Mouse (Mus musculus): ENCODE measurements around the gene Eid1. TPM values are rescaled to one million over a fixed set of nuclear protein-coding genes. Genes with fewer than 3 reads are reported as not detected.

Eid1 gene
- 276 and 293 TPM in 2 replicates for polyA plus RNA-seq (2016; fragmentation: Nextera tagmentation; extraction: Ambion mirVana)

DNA sequence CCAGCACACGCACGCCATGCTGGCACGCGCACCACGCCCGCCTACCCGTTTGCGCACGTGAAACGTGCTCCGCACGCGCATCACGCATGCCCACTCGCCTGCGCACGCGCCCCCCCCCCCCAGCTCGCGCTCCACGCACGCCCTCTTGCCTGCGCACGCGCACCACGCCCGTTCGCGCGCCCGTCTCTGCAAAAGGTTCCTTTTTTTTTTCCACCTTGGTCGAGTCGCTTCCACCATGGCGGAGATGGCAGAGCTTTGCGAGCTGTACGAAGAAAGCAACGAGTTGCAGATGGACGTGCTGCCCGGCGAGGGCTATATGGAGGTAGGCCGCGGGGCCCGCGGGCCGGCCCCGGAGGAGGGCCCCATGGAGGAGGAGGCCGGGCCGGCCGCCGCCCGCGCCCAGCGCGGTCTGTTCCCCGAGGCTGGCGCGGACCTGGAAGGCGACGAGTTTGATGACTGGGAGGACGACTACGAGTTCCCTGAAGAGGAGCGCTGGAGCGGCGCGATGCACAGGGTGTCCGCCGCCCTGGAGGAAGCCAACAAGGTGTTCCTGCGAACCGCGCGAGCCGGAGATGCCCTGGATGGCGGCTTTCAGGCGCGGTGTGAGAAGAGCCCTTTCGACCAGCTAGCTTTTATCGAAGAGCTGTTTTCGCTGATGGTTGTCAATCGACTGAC, at the start of gene Eid1:
Eid1 (plus strand) TSS at position 139 of the 675 bp plus-strand sequence.
- peak within 1 kb of the TSS; percentile 95 for H3K27ac ChIP-seq
- H3K4me1 ChIP-seq (replicated peaks), result peaks cover 10% of the 10 kb centered on the region
- peak within 1 kb of the TSS; percentile 94 for H3K9ac ChIP-seq (replicated peaks)
- WGBS, result under 1% methylated on average over 65 of the region's 79 CpGs
- peak; percentile 89 for ATAC-seq (ENCODE audit: insufficient number of reproducible peaks, insufficient read depth, low FRiP score, low TSS enrichment, low read depth)
- H3K36me3 ChIP-seq, result peaks cover 4% of the 10 kb centered on the region; the same call in 1 of the 2 replicates
- no peaks in the 10 kb centered on the region for H3K9me3 ChIP-seq
- H3K4me3 ChIP-seq (replicated peaks), result peak within 1 kb of the TSS; percentile 79
- peak within 1 kb of the TSS; percentile 69 for H3K4me2 ChIP-seq
- H3K27me3 ChIP-seq, result no peaks in the 10 kb centered on the region

DNA sequence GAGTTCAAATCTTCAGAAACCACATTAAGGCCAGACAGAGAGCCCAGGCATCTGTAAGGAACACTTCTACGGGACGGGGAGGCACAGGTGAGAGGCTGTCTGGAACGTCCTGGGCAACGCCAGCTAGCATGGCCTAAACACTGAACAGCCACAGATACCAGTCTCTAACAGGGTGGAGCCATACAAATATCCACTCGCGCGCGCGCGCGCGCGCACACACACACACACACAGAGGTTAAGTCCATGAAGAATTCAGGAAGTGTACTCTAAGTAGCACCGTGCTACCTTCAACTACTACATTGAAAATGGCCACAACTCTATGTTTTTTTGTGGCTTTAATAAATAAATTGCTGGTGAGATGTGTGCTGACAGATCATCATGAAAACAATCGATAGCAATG, 49.7 kb upstream of the Eid1 start:
- no peak overlapping the region for H3K4me3 ChIP-seq (replicated peaks)
- peaks cover 32% of the 10 kb centered on the region for H3K4me1 ChIP-seq (replicated peaks)
- H3K9ac ChIP-seq (replicated peaks), result no peak overlapping the region
- H3K27ac ChIP-seq, result no peak overlapping the region
- H3K4me2 ChIP-seq, result peak overlapping the region; percentile 69
- H3K9me3 ChIP-seq, result no peaks in the 10 kb centered on the region
- no peaks in the 10 kb centered on the region for H3K27me3 ChIP-seq
- no peak for ATAC-seq (ENCODE audit: insufficient number of reproducible peaks, insufficient read depth, low FRiP score, low TSS enrichment, low read depth)
- peaks cover 22% of the 10 kb centered on the region for H3K36me3 ChIP-seq
- WGBS, result 94% methylated on average over 15 of the region's 15 CpGs

DNA sequence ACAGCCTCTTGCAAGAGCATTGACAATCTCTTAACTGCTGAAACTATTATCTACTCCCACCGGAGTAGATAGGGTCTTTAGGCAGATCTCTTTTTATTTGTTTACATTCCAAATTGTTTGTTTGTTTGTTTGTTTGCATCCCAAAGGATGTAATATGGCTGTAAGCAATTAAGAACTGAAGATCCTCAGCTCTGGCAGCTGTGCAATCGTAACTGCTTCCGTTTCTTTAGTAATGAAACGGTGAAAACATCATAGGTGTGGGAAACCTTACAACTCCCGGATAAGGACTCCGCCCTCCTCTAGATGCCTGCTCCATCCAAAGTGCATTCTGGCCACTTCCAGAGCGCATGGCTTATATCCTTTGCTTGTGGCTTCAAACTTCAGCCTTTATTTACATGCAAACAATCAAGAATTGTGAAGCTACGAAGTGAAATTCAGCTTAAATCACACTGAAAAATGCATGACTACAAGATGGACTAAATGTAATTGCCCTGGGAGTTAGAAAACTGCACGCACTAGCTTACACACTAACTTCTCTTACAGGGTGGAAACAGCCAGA, 48.7 kb upstream of the Eid1 start:
- H3K36me3 ChIP-seq, result peaks cover 15% of the 10 kb centered on the region
- H3K27me3 ChIP-seq, result no peaks in the 10 kb centered on the region
- peak overlapping the region; percentile 80 for H3K9ac ChIP-seq (replicated peaks)
- peak overlapping the region; percentile 79 for H3K4me3 ChIP-seq (replicated peaks)
- 8% methylated on average over 9 of the region's 9 CpGs for WGBS
- H3K4me1 ChIP-seq (replicated peaks), result peaks cover 32% of the 10 kb centered on the region
- H3K9me3 ChIP-seq, result no peaks in the 10 kb centered on the region
- peak overlapping the region; percentile 69 for H3K4me2 ChIP-seq
- no peak overlapping the region for H3K27ac ChIP-seq
- ATAC-seq (ENCODE audit: insufficient number of reproducible peaks, insufficient read depth, low FRiP score, low TSS enrichment, low read depth), result no peak

DNA sequence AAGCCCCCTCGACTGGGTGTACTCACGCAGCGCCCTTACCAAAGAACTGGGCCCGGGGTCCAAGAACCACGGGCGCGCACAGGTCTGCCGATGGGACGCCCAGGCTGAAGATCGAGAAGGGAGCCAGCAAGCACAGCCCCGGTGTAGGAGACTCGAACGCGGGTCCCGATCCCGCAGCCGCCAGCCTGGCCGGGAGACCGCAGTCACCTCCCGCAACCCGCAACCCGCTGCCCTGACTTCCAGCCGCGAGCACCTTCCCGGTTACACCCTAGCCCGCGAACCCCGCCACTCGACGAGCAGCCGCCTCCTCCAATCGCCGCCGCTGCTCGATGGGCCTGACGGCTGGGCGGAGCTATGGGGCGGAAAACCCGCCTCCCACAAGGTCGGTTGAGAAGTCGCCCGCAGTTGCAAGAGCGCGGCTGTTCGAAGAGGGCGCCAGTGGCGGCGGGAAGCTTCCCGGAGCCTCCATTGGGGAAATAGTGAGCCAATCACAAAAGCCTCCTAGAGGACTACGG, 48.0 kb upstream of the Eid1 start, which contains the start of gene Cep152:
Cep152 (minus strand) TSS at position 277 of the 515 bp plus-strand sequence.
- H3K4me3 ChIP-seq (replicated peaks), result peak within 1 kb of the TSS; percentile 79
- under 1% methylated on average over 50 of the region's 50 CpGs for WGBS
- H3K4me1 ChIP-seq (replicated peaks), result peaks cover 32% of the 10 kb centered on the region
- peak; percentile 97 for ATAC-seq (ENCODE audit: insufficient number of reproducible peaks, insufficient read depth, low FRiP score, low TSS enrichment, low read depth)
- no peak within 1 kb of the TSS for H3K27ac ChIP-seq
- H3K27me3 ChIP-seq, result no peaks in the 10 kb centered on the region
- peak within 1 kb of the TSS; percentile 80 for H3K9ac ChIP-seq (replicated peaks)
- H3K9me3 ChIP-seq, result no peaks in the 10 kb centered on the region
- H3K36me3 ChIP-seq, result peaks cover 8% of the 10 kb centered on the region; the same call in 1 of the 2 replicates
- peak within 1 kb of the TSS; percentile 69 for H3K4me2 ChIP-seq

DNA sequence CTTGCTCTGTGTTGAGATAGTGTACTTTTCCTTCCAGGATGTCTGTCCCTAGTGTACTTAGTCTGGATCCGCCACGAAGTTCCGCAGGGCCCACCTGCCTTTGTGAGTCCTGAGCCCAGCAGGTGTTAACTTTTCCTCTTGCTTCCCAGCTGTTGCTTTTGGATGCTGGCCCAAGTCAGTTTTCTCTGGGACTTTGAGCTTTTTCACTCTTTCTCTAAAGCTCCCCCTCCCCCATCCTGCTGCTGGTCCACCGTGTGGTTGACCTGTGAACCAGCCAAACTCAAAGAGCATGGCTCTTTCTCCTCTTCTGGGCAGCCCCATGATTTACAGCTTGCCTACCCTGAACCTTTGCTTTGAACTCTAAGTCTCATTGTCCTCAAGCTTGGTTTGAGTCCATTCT, 46.4 kb upstream of the Eid1 start:
- no peaks in the 10 kb centered on the region for H3K9me3 ChIP-seq
- ATAC-seq (ENCODE audit: insufficient number of reproducible peaks, insufficient read depth, low FRiP score, low TSS enrichment, low read depth), result no peak
- H3K4me1 ChIP-seq (replicated peaks), result peaks cover 18% of the 10 kb centered on the region
- H3K27me3 ChIP-seq, result no peaks in the 10 kb centered on the region
- no peak overlapping the region for H3K4me2 ChIP-seq
- H3K9ac ChIP-seq (replicated peaks), result no peak overlapping the region
- H3K27ac ChIP-seq, result no peak overlapping the region
- no peak overlapping the region for H3K4me3 ChIP-seq (replicated peaks)
- 74% methylated on average over 4 of the region's 4 CpGs for WGBS
- H3K36me3 ChIP-seq, result no peaks in the 10 kb centered on the region

DNA sequence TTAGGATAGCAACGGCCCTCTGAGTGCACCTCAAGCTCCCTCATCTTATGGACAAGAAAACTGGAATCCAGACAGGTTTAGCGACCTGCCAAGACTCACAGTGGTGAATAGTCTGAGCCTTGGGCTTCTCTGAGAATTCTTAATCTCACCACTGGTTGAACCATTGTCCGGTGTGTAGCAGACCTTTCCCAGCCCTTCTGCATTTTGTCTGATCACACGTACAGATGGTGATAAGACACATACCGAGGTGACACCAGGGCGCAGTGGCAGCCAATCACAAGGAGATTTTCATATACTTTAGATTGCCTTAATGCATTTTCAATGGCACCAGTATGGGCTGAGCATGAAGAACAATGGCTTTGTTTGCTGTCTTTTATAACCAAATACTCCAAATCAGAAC, 44.4 kb upstream of the Eid1 start:
- H3K4me1 ChIP-seq (replicated peaks), result peaks cover 8% of the 10 kb centered on the region
- H3K4me2 ChIP-seq, result no peak overlapping the region

DNA sequence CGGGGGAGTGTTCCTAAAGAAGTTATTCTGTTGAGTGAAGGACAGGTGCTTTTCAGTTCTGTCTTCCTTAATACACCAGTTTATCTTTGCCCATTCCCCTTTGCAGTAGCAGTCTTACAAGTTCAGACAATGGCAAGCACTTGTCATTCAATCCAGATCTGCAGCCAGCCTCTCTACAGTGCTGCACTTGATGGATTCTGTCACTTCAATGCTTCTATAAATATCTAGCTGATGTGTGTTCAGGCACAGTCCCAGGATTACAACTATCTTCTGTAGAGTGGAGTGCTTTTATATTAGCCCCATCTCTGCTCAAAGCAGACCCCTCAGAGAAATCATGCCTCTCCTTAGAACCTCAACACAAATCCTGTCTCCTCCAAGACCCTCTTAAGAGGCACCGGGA, 42.9 kb upstream of the Eid1 start:
- ATAC-seq (ENCODE audit: insufficient number of reproducible peaks, insufficient read depth, low FRiP score, low TSS enrichment, low read depth), result no peak
- no peaks in the 10 kb centered on the region for H3K36me3 ChIP-seq
- H3K27me3 ChIP-seq, result no peaks in the 10 kb centered on the region
- H3K9me3 ChIP-seq, result no peaks in the 10 kb centered on the region
- 94% methylated on average over 2 of the region's 2 CpGs for WGBS
- no peak overlapping the region for H3K9ac ChIP-seq (replicated peaks)
- H3K27ac ChIP-seq, result no peak overlapping the region
- H3K4me2 ChIP-seq, result no peak overlapping the region
- H3K4me1 ChIP-seq (replicated peaks), result no peaks in the 10 kb centered on the region
- no peak overlapping the region for H3K4me3 ChIP-seq (replicated peaks)

More for the DNA sequence above, 44.4 kb upstream of the Eid1 start:
- Histone ChIP-seq H3K9ac (replicated peaks) (no peak overlapping the region), H3K27me3 (no peaks in the 10 kb centered on the region), H3K36me3 (no peaks in the 10 kb centered on the region), H3K4me3 (replicated peaks) (no peak overlapping the region), H3K27ac (no peak overlapping the region), H3K9me3 (no peaks in the 10 kb centered on the region)
- WGBS, result 84% methylated on average over 6 of the region's 6 CpGs
- no peak for ATAC-seq (ENCODE audit: insufficient number of reproducible peaks, insufficient read depth, low FRiP score, low TSS enrichment, low read depth)

DNA sequence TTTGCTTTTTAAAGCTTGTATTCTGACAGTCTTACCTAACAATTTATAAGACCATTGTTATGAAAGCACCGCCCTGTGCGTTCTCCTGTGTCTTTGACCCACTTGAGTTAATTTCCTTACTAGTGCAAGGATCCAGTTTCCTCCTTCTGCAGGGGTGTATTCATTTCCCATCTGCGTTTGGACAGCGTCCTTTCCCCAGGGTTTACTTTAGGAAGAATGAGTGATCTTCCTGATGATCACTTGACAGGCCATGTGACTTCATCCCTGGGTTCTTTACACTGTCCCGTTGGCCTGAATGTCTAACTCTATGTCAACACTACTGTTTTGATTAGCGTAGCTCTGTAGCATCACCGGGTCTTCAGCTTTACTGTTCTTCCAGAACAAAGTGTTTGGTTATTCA, 35.6 kb upstream of the Eid1 start:
- Histone ChIP-seq H3K9me3 (no peaks in the 10 kb centered on the region), H3K4me3 (replicated peaks) (no peak overlapping the region), H3K4me2 (no peak overlapping the region), H3K27ac (no peak overlapping the region), H3K36me3 (no peaks in the 10 kb centered on the region), H3K4me1 (replicated peaks) (no peaks in the 10 kb centered on the region), H3K9ac (replicated peaks) (no peak overlapping the region), H3K27me3 (no peaks in the 10 kb centered on the region)
- no peak for ATAC-seq (ENCODE audit: insufficient number of reproducible peaks, insufficient read depth, low FRiP score, low TSS enrichment, low read depth)
- WGBS, result 85% methylated on average over 7 of the region's 7 CpGs

DNA sequence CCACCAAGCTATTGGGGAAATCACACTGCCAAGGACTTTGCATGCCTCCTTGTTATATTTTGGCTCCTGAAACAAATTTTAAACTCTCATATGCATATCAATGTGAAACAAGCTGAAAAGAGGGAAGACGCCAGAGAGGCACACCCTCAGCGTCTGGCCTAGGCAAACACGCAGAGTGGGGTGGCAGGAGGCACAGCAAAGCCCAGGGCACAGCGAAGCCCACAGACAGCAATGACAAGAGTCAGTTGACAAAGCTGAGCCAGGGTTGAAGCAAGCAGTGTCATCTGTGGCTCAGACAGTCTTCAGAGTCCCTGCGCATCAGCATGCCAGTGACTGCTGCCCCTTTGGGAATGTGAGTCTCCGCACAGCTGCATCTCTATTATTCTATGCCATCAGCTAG, 28.0 kb upstream of the Eid1 start:
- ATAC-seq (ENCODE audit: insufficient number of reproducible peaks, insufficient read depth, low FRiP score, low TSS enrichment, low read depth), result no peak
- H3K9ac ChIP-seq (replicated peaks), result no peak overlapping the region

DNA sequence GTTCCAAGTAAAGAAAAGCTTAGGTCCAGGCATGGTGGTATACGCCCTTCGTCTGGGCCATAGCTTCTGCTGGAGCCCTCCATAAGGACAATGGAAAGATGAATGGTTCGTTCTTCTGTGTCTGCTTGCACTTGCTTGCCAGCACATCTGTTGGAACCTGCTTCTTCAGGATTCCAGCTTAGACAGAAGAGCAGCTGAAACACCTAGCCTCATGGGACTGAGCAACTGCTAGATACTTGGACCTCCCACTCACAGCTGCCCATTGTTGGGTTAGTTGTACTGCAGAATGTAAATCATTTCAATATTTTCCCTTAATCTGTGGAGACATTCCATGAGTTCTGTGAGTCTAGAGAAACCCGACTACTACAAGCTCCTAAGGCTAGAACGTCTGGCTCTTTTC, 22.9 kb upstream of the Eid1 start:
- no peak overlapping the region for H3K4me3 ChIP-seq (replicated peaks)
- no peak for ATAC-seq (ENCODE audit: insufficient number of reproducible peaks, insufficient read depth, low FRiP score, low TSS enrichment, low read depth)
- H3K9ac ChIP-seq (replicated peaks), result no peak overlapping the region
- no peaks in the 10 kb centered on the region for H3K36me3 ChIP-seq
- no peak overlapping the region for H3K27ac ChIP-seq
- 91% methylated on average over 5 of the region's 5 CpGs for WGBS
- no peaks in the 10 kb centered on the region for H3K27me3 ChIP-seq
- no peaks in the 10 kb centered on the region for H3K4me1 ChIP-seq (replicated peaks)
- no peaks in the 10 kb centered on the region for H3K9me3 ChIP-seq
- no peak overlapping the region for H3K4me2 ChIP-seq

More for the DNA sequence above, 28.0 kb upstream of the Eid1 start:
- H3K27me3 ChIP-seq, result no peaks in the 10 kb centered on the region
- no peaks in the 10 kb centered on the region for H3K4me1 ChIP-seq (replicated peaks)
- 83% methylated on average over 6 of the region's 6 CpGs for WGBS
- no peak overlapping the region for H3K4me2 ChIP-seq
- no peak overlapping the region for H3K27ac ChIP-seq
- H3K4me3 ChIP-seq (replicated peaks), result no peak overlapping the region
- no peaks in the 10 kb centered on the region for H3K36me3 ChIP-seq
- H3K9me3 ChIP-seq, result no peaks in the 10 kb centered on the region

DNA sequence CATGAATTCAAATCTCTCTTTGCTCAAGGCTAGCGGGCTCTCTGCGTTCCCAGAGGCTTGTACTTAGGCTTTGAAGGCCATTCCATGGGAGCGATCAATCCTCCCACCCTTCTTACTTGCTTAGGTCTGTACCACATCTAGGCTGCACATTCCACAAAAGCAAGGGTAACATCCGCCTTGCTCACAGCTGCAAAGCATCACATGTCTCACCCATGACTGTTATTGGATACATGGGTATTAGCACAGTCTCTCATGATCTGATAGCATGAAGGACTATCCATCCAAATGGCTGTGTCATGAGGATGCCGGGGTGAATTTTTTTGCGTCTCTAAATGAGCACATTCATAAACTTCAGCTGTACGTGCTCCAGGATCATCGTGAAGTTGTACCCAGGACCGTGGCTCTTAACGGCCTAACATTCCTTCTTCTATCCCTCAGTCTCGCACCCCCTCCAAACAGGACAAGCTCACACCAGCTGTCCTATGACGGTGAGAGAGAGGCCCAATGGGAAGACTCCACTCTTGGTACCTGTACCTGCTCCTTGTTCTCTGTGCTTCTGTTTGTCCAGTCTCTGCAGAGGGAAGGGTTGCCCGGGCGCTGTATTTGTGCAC, 22.0 kb upstream of the Eid1 start:
- Histone ChIP-seq H3K4me3 (replicated peaks) (no peak overlapping the region), H3K36me3 (no peaks in the 10 kb centered on the region), H3K4me1 (replicated peaks) (no peaks in the 10 kb centered on the region), H3K4me2 (no peak overlapping the region), H3K27ac (no peak overlapping the region), H3K9ac (replicated peaks) (no peak overlapping the region), H3K9me3 (no peaks in the 10 kb centered on the region), H3K27me3 (no peaks in the 10 kb centered on the region)
- WGBS, result 87% methylated on average over 14 of the region's 14 CpGs
- ATAC-seq (ENCODE audit: insufficient number of reproducible peaks, insufficient read depth, low FRiP score, low TSS enrichment, low read depth), result peak; percentile 56; the same call in 1 of the 2 replicates
